Mouse (Mus musculus) liver, embryonic 11.5 days (tissue): ENCODE measurements around the gene Ezr. TPM values are rescaled to one million over a fixed set of nuclear protein-coding genes. Genes with fewer than 3 reads are reported as not detected.

Experiments used
- ATAC-seq: fragments of 200-750 bp; cut with Nextera tagmentation; replicated peaks from 2 replicates; pipeline ENCODE4 v1.8.0; 2017; ENCODE audit warnings: moderate number of reproducible peaks, mild to moderate bottlenecking, moderate TSS enrichment, moderate library complexity; ENCODE audit not compliant: low FRiP score
- DNase-seq: peaks from one replicate; pipeline ENCODE4 v3.0.0-alpha.2; 2017; ENCODE audit warnings: low spot score
- H3K27ac ChIP-seq: fragments of 300-500 bp; sonication (generic); 2 replicates; pipeline ENCODE4 v1.5.1; 2014; ENCODE audit warnings: mild to moderate bottlenecking, low read depth, low read length, control low read depth
- H3K27me3 ChIP-seq: fragments of 300-500 bp; sonication (generic); replicated peaks from 2 replicates; pipeline ENCODE4 v1.6.1; 2014; ENCODE audit warnings: low read length, mixed read lengths; ENCODE audit not compliant: control insufficient read depth, insufficient read depth
- H3K36me3 ChIP-seq: fragments of 300-500 bp; sonication (generic); 2 replicates; pipeline ENCODE4 v1.6.1; 2014; ENCODE audit warnings: mild to moderate bottlenecking, low read length, moderate library complexity, mixed read lengths; ENCODE audit not compliant: control insufficient read depth, insufficient read depth
- H3K4me1 ChIP-seq: fragments of 300-500 bp; sonication (generic); replicated peaks from 2 replicates; pipeline ENCODE4 v1.6.1; 2014; ENCODE audit warnings: low read length, mixed read lengths; ENCODE audit not compliant: control insufficient read depth, insufficient read depth
- H3K4me2 ChIP-seq: fragments of 300-500 bp; sonication (generic); 2 replicates; pipeline ENCODE4 v1.6.1; 2014; ENCODE audit warnings: mild to moderate bottlenecking, control low read depth, moderate library complexity
- H3K4me3 ChIP-seq: fragments of 300-500 bp; sonication (generic); 2 replicates; pipeline ENCODE4 v1.5.1; 2014; ENCODE audit warnings: low read depth, low read length, control low read depth
- H3K9ac ChIP-seq: fragments of 300-500 bp; sonication (generic); 2 replicates; pipeline ENCODE4 v1.6.1; 2014; ENCODE audit warnings: low read depth, low read length, control low read depth
- H3K9me3 ChIP-seq: fragments of 300-500 bp; sonication (generic); 2 replicates; pipeline ENCODE4 v1.6.1; 2016; ENCODE audit warnings: low read length, inconsistent platforms, mixed read lengths; ENCODE audit not compliant: control insufficient read depth
- WGBS: fragments of 180-500 bp; shearing (Covaris S2); extraction: QIAGEN DNeasy Blood & Tissue Kit; methylation state at CpG from one replicate; pipeline ENCODE4 v1.1.7; 2014; 5-methylcytosine and 5-hydroxymethylcytosine counted together
- polyA plus RNA-seq: library from polyadenylated mRNA; unstranded; fragments of >200 nt; fragmentation: Nextera tagmentation; extraction: Ambion mirVana; gene quantifications from 2 replicates; pipeline ENCODE4 v1.2.1, GENCODE M21; 2014

Ezr gene
- polyA plus RNA-seq, 1 experiment from 2014 or later, result 96.2 TPM

GRCm38 (mm10) chr17:6776576-6776975, 6.0 kb downstream of the Ezr start:
- no peaks in the 10 kb centered on the region for H3K27me3 ChIP-seq
- H3K4me3 ChIP-seq, result no peak overlapping the region
- H3K36me3 ChIP-seq, result no peaks in the 10 kb centered on the region; the same call in 1 of the 2 replicates
- 65% methylated on average over 5 of the region's 5 CpGs for WGBS
- no peaks in the 10 kb centered on the region for H3K9me3 ChIP-seq
- no peak overlapping the region for H3K9ac ChIP-seq
- DNase-seq, result no peak
- H3K27ac ChIP-seq, result no peak overlapping the region
- ATAC-seq, result no peak
- peaks cover 56% of the 10 kb centered on the region for H3K4me1 ChIP-seq
- no peak overlapping the region for H3K4me2 ChIP-seq

GRCm38 (mm10) chr17:6776123-6776522, 6.5 kb downstream of the Ezr start:
- 86% methylated on average over 6 of the region's 6 CpGs for WGBS
- Histone ChIP-seq H3K9ac (no peak overlapping the region), H3K36me3 (no peaks in the 10 kb centered on the region; the same call in 1 of the 2 replicates), H3K4me1 (peaks cover 52% of the 10 kb centered on the region), H3K27ac (no peak overlapping the region), H3K27me3 (no peaks in the 10 kb centered on the region), H3K4me3 (no peak overlapping the region), H3K9me3 (no peaks in the 10 kb centered on the region), H3K4me2 (no peak overlapping the region)
- ATAC-seq (no peak), DNase-seq (no peak)

- ATAC-seq, result no peak
- Histone ChIP-seq H3K27ac (no peak overlapping the region), H3K4me3 (no peak overlapping the region), H3K4me2 (no peak overlapping the region), H3K4me1 (peaks cover 50% of the 10 kb centered on the region), H3K27me3 (no peaks in the 10 kb centered on the region), H3K9me3 (no peaks in the 10 kb centered on the region), H3K36me3 (no peaks in the 10 kb centered on the region; the same call in 1 of the 2 replicates), H3K9ac (no peak overlapping the region)
- no peak for DNase-seq
- WGBS, result 81% methylated on average over 4 of the region's 4 CpGs
Measured at GRCm38 (mm10) chr17:6775671-6776070, 6.9 kb downstream of the Ezr start.

GRCm38 (mm10) chr17:6775221-6775620, 7.4 kb downstream of the Ezr start:
- Histone ChIP-seq H3K9me3 (no peaks in the 10 kb centered on the region), H3K4me2 (no peak overlapping the region), H3K4me1 (peaks cover 45% of the 10 kb centered on the region), H3K27ac (no peak overlapping the region), H3K36me3 (no peaks in the 10 kb centered on the region; the same call in 1 of the 2 replicates), H3K27me3 (no peaks in the 10 kb centered on the region), H3K9ac (no peak overlapping the region), H3K4me3 (no peak overlapping the region)
- DNase-seq, result no peak
- 90% methylated on average over 9 of the region's 9 CpGs for WGBS
- ATAC-seq, result no peak

GRCm38 (mm10) chr17:6773249-6773966, 9.2 kb downstream of the Ezr start:
- Histone ChIP-seq H3K4me2 (no peak overlapping the region), H3K9ac (no peak overlapping the region)

GRCm38 (mm10) chr17:6772490-6772773, 10.2 kb downstream of the Ezr start:
- no peaks in the 10 kb centered on the region for H3K9me3 ChIP-seq
- H3K9ac ChIP-seq, result no peak overlapping the region
- ATAC-seq, result no peak
- WGBS, result 83% methylated on average over 5 of the region's 5 CpGs
- H3K27me3 ChIP-seq, result no peaks in the 10 kb centered on the region
- H3K27ac ChIP-seq, result no peak overlapping the region
- H3K36me3 ChIP-seq, result no peaks in the 10 kb centered on the region; the same call in 1 of the 2 replicates
- peaks cover 40% of the 10 kb centered on the region for H3K4me1 ChIP-seq
- no peak overlapping the region for H3K4me3 ChIP-seq
- DNase-seq, result no peak
- H3K4me2 ChIP-seq, result no peak overlapping the region

More at GRCm38 (mm10) chr17:6773249-6773966, 9.2 kb downstream of the Ezr start:
- ATAC-seq (0 out of 2 replicates have a peak, but pooled peaks have one; percentile 37), DNase-seq (no peak)
- Histone ChIP-seq H3K9me3 (no peaks in the 10 kb centered on the region), H3K4me3 (no peak overlapping the region), H3K27me3 (no peaks in the 10 kb centered on the region), H3K27ac (peak overlapping the region; percentile 22; the same call in 1 of the 2 replicates), H3K36me3 (no peaks in the 10 kb centered on the region; the same call in 1 of the 2 replicates), H3K4me1 (peaks cover 37% of the 10 kb centered on the region)
- 79% methylated on average over 14 of the region's 14 CpGs for WGBS

GRCm38 (mm10) chr17:6771661-6772489, 10.7 kb downstream of the Ezr start:
- Histone ChIP-seq H3K9me3 (no peaks in the 10 kb centered on the region), H3K36me3 (no peaks in the 10 kb centered on the region; the same call in 1 of the 2 replicates), H3K4me3 (no peak overlapping the region), H3K27ac (no peak overlapping the region), H3K4me1 (peaks cover 35% of the 10 kb centered on the region), H3K27me3 (no peaks in the 10 kb centered on the region), H3K9ac (no peak overlapping the region), H3K4me2 (no peak overlapping the region)
- ATAC-seq, result no peak
- no peak for DNase-seq
- WGBS, result 78% methylated on average over 16 of the region's 16 CpGs

- Histone ChIP-seq H3K36me3 (no peaks in the 10 kb centered on the region; the same call in 1 of the 2 replicates), H3K4me1 (peaks cover 49% of the 10 kb centered on the region), H3K4me3 (no peak overlapping the region), H3K4me2 (no peak overlapping the region), H3K27me3 (no peaks in the 10 kb centered on the region), H3K9me3 (no peaks in the 10 kb centered on the region), H3K9ac (no peak overlapping the region), H3K27ac (no peak overlapping the region)
- 40% methylated on average over 4 of the region's 4 CpGs for WGBS
- DNase-seq (no peak), ATAC-seq (no peak)
Measured at GRCm38 (mm10) chr17:6769602-6770001, 13.0 kb downstream of the Ezr start.
